Mouse (Mus musculus): Measurements from ENCODE around the gene Ppip5k1. TPM values are rescaled to one million over a fixed set of nuclear protein-coding genes. Genes with fewer than 3 reads are reported as not detected.

Gene Ppip5k1
- polyA plus RNA-seq, 1 experiment = 0.67 TPM

DNA sequence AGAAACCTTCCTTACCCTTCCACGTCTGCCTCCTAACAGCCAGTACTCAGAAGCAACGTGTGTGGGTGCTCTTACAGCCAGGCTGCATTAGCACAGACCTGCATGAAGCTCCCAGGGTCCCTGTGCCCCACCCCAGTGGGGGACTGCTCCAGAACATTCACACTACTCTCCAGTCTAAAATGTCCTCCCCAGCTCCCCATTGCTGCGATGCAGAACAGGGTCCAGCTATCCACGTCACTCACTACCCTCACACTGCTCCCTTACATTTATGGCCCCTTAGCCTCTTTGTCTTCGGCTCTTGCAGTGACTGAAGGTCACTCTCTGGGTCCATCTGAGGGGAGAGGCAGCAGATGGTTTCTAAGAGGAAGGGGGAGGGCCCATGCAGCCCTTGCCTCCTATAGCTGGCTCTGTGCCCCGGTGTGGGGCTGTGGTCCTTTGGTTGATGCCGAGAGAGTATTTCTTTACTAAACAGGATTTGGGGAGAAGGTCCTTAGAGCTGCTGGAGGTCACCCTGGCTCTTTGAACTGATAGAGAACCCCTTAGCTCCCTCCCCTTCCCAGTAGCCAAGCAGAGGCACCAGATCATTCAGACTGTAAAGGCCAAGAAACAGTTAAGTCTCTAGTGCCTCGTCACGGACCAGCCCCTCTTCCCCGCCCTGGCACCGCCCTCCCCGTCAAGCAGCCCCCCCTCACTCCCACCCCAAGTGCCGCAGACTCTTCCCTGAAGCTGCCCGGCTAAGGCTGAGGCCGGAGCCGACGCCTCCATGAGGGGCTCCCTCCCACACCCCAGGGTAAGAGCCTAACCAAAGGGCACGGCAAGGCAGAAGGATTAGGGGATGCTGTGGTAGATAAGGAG lies 60.2 kb downstream of the Ppip5k1 start:
- H3K9me3 ChIP-seq (ENCODE audit: control insufficient read depth, low read length) = no peaks in the 10 kb centered on the region
- peaks cover 18% of the 10 kb centered on the region for H3K4me1 ChIP-seq (ENCODE audit: control insufficient read depth)
- H3K27me3 ChIP-seq (ENCODE audit: control insufficient read depth) = peaks cover 99% of the 10 kb centered on the region
- H3K36me3 ChIP-seq (ENCODE audit: control insufficient read depth) = no peaks in the 10 kb centered on the region
- H3K4me3 ChIP-seq (replicated peaks) = no peak overlapping the region
- TF ChIP-seq GATA1 (IDR thresholded peaks at IDR 0.05; ENCODE audit: low read length) = no peak
- no peak for TF ChIP-seq TAL1 (IDR thresholded peaks at IDR 0.05; ENCODE audit: low read length)

DNA sequence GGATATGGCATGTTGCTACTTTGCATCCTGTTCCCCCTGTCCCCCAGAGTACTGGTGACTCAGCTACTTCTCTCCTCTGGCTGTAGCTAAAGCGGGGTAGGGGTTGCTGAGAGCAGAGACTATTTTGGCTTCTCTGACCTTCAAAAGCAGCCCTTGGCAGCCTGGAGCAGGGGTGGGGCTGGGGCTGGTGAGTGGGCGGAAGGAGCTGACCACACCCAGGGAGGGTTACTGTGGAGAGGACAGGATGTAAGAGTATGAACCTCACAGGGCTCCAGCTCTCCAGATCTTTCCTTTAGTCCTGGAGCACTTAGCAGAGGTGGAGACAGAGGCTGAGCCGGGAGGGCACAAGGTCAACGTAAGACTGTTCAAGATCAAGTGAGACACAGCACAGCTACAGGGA lies 61.0 kb downstream of the Ppip5k1 start:
- no peak for TF ChIP-seq TAL1 (IDR thresholded peaks at IDR 0.05; ENCODE audit: low read length)
- Histone ChIP-seq H3K36me3 (ENCODE audit: control insufficient read depth) (no peaks in the 10 kb centered on the region), H3K27me3 (ENCODE audit: control insufficient read depth) (peaks cover 99% of the 10 kb centered on the region), H3K9me3 (ENCODE audit: control insufficient read depth, low read length) (no peaks in the 10 kb centered on the region), H3K4me3 (replicated peaks) (no peak overlapping the region), H3K4me1 (ENCODE audit: control insufficient read depth) (peaks cover 26% of the 10 kb centered on the region)

DNA sequence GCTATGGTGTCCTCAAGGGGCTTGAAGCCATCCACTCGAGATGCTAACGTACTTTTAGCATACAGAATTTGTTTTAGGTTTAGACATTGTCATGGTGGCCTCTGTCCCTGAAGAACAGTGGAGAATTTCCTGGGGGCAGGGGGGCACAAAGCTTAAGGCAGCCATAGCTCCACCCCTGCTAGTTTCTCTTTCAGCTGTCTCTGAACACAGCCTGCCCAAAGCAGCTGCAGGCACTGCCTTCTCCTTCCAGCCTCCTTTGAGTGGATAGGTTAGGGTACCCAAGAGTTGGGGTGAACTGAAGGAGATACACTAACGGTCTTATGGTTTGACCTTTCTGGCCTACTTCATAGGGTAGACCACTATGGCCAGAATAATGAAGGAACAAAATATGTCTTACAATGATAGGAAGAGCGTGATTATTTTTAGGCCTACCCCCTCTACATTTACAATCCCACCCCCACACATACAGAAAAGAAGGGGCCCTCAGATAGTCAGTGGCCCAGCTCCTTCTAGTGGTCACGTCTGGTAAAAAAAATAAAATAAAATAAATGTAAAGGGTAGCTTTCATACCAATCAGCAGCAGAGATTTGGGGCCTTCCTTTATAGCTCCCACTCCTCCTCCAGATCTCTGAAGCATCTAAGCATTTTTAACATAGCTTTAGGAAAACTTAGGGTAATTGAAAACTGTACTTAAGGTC lies 62.7 kb downstream of the Ppip5k1 start:
- peaks cover 99% of the 10 kb centered on the region for H3K27me3 ChIP-seq (ENCODE audit: control insufficient read depth)
- TF ChIP-seq GATA1 (IDR thresholded peaks at IDR 0.05; ENCODE audit: low read length) (no peak), TAL1 (IDR thresholded peaks at IDR 0.05; ENCODE audit: low read length) (no peak)
- peaks cover 30% of the 10 kb centered on the region for H3K4me1 ChIP-seq (ENCODE audit: control insufficient read depth)
- no peaks in the 10 kb centered on the region for H3K9me3 ChIP-seq (ENCODE audit: control insufficient read depth, low read length)
- H3K4me3 ChIP-seq (replicated peaks) = no peak overlapping the region
- no peaks in the 10 kb centered on the region for H3K36me3 ChIP-seq (ENCODE audit: control insufficient read depth)

DNA sequence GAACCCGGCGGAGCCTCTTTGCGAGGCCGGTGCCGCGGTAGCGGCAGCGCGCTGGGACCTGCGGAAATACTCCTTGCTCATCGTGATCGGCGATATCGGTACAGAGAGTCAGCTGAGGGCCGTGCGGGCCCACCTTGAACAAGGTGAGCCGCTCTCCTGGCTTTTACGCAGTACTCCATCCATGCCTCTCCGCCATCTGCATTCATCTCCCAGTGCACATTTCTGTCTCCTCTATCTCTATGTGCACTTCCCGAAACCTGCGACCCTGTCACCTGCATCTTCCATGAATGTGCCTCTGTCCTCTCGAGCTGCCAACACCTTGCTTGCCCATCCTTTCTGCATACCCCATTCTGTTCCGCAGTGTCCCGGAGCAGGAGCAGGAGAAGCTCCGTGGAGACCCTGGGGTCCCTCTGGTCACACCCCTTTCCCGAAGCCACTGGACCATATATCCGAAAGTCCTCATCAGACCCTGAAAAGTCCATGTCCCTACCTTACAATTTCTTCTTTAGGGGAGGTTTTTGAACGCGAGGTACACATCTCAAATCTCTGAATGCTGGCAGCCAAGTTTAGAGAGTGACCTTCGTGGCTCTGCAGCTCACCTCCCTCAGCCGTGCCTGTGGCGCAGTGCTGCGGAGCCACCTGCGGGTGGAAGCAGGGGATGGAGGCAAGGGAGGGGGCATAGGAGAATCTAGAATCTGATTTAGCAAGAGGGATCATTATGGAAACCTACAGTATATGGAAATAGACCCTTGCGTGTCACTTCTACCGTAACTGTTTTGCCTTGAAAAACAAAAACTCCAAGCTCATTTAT lies 65.3 kb downstream of the Ppip5k1 start:
- Histone ChIP-seq H3K36me3 (ENCODE audit: control insufficient read depth) (no peaks in the 10 kb centered on the region), H3K27me3 (ENCODE audit: control insufficient read depth) (peaks cover 85% of the 10 kb centered on the region), H3K4me1 (ENCODE audit: control insufficient read depth) (peaks cover 25% of the 10 kb centered on the region), H3K4me3 (replicated peaks) (peak overlapping the region; percentile 69), H3K9me3 (ENCODE audit: control insufficient read depth, low read length) (no peaks in the 10 kb centered on the region)
- TF ChIP-seq TAL1 (IDR thresholded peaks at IDR 0.05; ENCODE audit: low read length) = no peak
- no peak for TF ChIP-seq GATA1 (IDR thresholded peaks at IDR 0.05; ENCODE audit: low read length)

DNA sequence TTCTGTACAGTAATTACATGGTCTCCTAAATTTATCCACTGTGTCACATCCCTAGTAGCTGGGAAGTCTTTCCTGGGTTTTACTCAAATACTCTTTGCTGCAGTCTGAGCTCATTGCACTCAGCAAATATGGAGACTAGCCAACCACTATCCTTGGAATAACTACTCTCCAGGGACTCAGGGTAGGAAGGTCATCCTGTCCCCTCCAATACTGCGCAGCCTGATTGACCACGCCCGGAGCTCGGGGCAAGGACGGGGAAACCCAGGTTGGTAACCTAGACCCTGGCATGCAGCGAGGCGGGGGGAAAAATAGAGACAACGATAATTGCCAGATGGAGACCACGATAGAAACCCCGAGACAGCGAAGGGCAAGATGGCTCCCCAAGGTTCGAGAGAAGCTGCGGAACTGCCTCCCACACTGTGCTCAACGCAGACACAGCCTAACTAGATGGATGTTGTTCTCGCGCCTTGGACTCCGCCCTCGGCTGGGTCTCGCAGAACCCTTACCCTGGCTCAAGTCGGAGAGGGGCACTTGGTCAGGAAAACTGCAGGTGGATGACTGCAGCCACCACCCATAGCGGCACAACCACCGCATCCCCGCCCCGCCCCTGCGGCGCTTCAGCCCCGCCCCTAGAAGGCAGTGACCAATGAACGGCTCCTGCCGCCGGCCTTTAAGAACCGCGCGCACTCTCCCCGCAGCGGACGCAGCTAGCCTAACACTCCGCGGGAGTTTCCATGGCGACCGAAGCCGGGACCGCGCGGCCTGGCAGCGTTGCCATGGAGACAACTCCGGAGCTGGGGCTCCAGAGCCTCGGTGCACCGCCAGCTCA lies 66.1 kb downstream of the Ppip5k1 start, which contains the start of gene Map1a:
Gene Map1a, plus strand, starts transcription at position 700 of the 829 bp plus-strand sequence.
- Histone ChIP-seq H3K27me3 (ENCODE audit: control insufficient read depth) (peaks cover 77% of the 10 kb centered on the region), H3K4me1 (ENCODE audit: control insufficient read depth) (peaks cover 17% of the 10 kb centered on the region), H3K4me3 (replicated peaks) (peak within 1 kb of the TSS; percentile 69), H3K36me3 (ENCODE audit: control insufficient read depth) (no peaks in the 10 kb centered on the region), H3K9me3 (ENCODE audit: control insufficient read depth, low read length) (no peaks in the 10 kb centered on the region)
- TF ChIP-seq GATA1 (IDR thresholded peaks at IDR 0.05; ENCODE audit: low read length) (no peak), TAL1 (IDR thresholded peaks at IDR 0.05; ENCODE audit: low read length) (no peak)

DNA sequence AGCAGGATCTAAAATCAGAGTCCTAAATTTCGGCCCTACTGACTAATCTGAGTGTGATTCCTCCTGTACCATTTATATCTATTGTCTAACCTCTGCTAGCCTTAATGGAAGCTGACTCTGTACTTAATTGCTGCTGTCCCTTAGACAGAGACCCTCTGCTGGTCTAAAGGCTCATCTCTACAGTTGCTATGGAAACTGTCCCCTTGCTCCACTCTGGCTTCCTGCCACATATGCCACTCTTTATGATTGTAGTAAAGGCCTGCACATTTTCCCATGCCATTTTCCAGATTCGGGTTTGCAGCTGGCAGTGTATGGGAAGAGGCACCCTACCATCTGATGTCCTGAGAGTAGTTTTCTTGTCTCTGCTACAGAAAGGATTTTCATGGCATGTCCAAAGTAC lies 67.3 kb downstream of the Ppip5k1 start:
- Histone ChIP-seq H3K9me3 (ENCODE audit: control insufficient read depth, low read length) (no peaks in the 10 kb centered on the region), H3K4me1 (ENCODE audit: control insufficient read depth) (peaks cover 15% of the 10 kb centered on the region), H3K36me3 (ENCODE audit: control insufficient read depth) (no peaks in the 10 kb centered on the region), H3K27me3 (ENCODE audit: control insufficient read depth) (peaks cover 64% of the 10 kb centered on the region), H3K4me3 (replicated peaks) (no peak overlapping the region)
- TF ChIP-seq GATA1 (IDR thresholded peaks at IDR 0.05; ENCODE audit: low read length) (no peak), TAL1 (IDR thresholded peaks at IDR 0.05; ENCODE audit: low read length) (no peak)

DNA sequence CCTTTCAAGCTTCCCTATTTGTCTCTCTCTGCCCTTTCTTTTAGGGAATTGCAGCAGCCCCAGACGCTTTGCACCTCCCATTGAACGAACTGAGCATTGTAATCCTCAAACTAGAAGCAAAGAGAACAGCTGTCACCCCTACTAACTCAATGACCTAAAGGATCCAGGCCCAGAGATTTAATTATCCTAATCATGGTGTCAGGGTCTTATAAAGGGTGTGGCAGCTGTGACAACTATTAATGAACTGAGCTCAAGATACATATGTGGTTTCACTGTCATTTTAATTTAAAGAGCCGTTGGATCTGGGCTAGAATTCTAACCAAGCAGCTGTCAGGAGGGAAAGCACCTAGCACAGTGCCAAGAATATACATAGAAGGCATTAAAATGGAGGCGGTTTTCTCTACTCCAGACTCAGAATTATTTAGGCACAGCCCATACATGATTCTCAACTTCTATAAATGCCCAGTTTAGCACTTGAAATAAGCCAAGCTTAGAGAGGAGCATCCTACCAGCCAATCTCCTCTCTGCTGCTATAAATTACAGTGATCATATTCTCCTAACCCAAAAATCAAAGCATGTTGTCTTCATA lies 83.2 kb downstream of the Ppip5k1 start:
- Histone ChIP-seq H3K4me1 (ENCODE audit: control insufficient read depth) (peaks cover 26% of the 10 kb centered on the region), H3K27me3 (ENCODE audit: control insufficient read depth) (no peaks in the 10 kb centered on the region), H3K36me3 (ENCODE audit: control insufficient read depth) (no peaks in the 10 kb centered on the region; the same call in 1 of the 2 replicates), H3K9me3 (ENCODE audit: control insufficient read depth, low read length) (no peaks in the 10 kb centered on the region), H3K4me3 (replicated peaks) (peak overlapping the region; percentile 85)
- TF ChIP-seq GATA1 (IDR thresholded peaks at IDR 0.05; ENCODE audit: low read length) (no peak), TAL1 (IDR thresholded peaks at IDR 0.05; ENCODE audit: low read length) (no peak)
